Mouse (Mus musculus) neural tube, embryonic 13.5 days (tissue): ENCODE measurements around the gene Prss38. TPM values are rescaled to one million over a fixed set of nuclear protein-coding genes. Genes with fewer than 3 reads are reported as not detected.
"Not testable (repeated sequence)": the region's sequence is repeated elsewhere in the genome, so short reads cannot be mapped to it uniquely, and the experiment has no call there.

Source experiments
- ATAC-seq: fragments of 200-750 bp; cut with Nextera tagmentation; 2 replicates; pipeline ENCODE4 v1.8.0; 2017; ENCODE audit warnings: low read depth, mild to moderate bottlenecking, moderate TSS enrichment, moderate library complexity
- H3K27ac ChIP-seq: fragments of 300-500 bp; sonication (generic); replicated peaks from 2 replicates; pipeline ENCODE4 v1.5.1; 2015; ENCODE audit warnings: moderate library complexity, mild to moderate bottlenecking, inconsistent platforms
- H3K27me3 ChIP-seq: fragments of 300-500 bp; sonication (generic); 2 replicates; pipeline ENCODE4 v1.6.1; 2015; ENCODE audit warnings: mild to moderate bottlenecking, inconsistent platforms
- H3K36me3 ChIP-seq: fragments of 300-500 bp; sonication (generic); 2 replicates; pipeline ENCODE4 v1.6.1; 2015; ENCODE audit warnings: mild to moderate bottlenecking, inconsistent platforms
- H3K4me1 ChIP-seq: fragments of 300-500 bp; sonication (generic); replicated peaks from 2 replicates; pipeline ENCODE4 v1.6.1; 2015; ENCODE audit warnings: inconsistent platforms
- H3K4me2 ChIP-seq: fragments of 300-500 bp; sonication (generic); 2 replicates; pipeline ENCODE4 v1.6.1; 2015; ENCODE audit warnings: inconsistent platforms, mild to moderate bottlenecking, moderate library complexity
- H3K4me3 ChIP-seq: fragments of 300-500 bp; sonication (generic); 2 replicates; pipeline ENCODE4 v1.5.1; 2015; ENCODE audit warnings: mild to moderate bottlenecking, inconsistent platforms
- H3K9ac ChIP-seq: fragments of 300-500 bp; sonication (generic); 2 replicates; pipeline ENCODE4 v1.6.1; 2015; ENCODE audit warnings: moderate library complexity, mild to moderate bottlenecking, inconsistent platforms
- H3K9me3 ChIP-seq: fragments of 300-500 bp; sonication (generic); 2 replicates; pipeline ENCODE4 v1.6.1; 2016; ENCODE audit warnings: inconsistent platforms
- WGBS: fragments of 180-500 bp; shearing (Covaris S2); methylation state at CpG from one replicate; pipeline ENCODE4 v1.1.7; 2015; 5-methylcytosine and 5-hydroxymethylcytosine counted together
- polyA plus RNA-seq: library from polyadenylated mRNA; unstranded; fragments of >200 nt; fragmentation: Nextera tagmentation; extraction: Ambion mirVana; gene quantifications from 2 replicates; pipeline ENCODE4 v1.2.1, GENCODE M21; 2015

Prss38 gene
- polyA plus RNA-seq, 1 experiment from 2014 or later, result not detected

- Histone ChIP-seq H3K4me2 (no peak overlapping the region), H3K9me3 (no peaks in the 10 kb centered on the region), H3K9ac (no peak overlapping the region), H3K4me3 (no peak overlapping the region), H3K36me3 (no peaks in the 10 kb centered on the region), H3K27ac (peak overlapping the region; percentile 18; the same call in 1 of the 2 replicates), H3K4me1 (peaks cover 13% of the 10 kb centered on the region; the same call in 1 of the 2 replicates), H3K27me3 (no peaks in the 10 kb centered on the region)
- WGBS, result 91% methylated on average over 5 of the region's 5 CpGs
- ATAC-seq, result no peak
Measured at GRCm38 (mm10) chr11:59394451-59394850, 19.0 kb upstream of the Prss38 start.

- no peak overlapping the region for H3K27ac ChIP-seq
- 35% methylated on average over 9 of the region's 9 CpGs for WGBS
- peak; percentile 40; the same call in 1 of the 2 replicates for ATAC-seq
Measured at GRCm38 (mm10) chr11:59393591-59393990, 18.1 kb upstream of the Prss38 start.

GRCm38 (mm10) chr11:59392300-59392699 lies 16.8 kb upstream of the Prss38 start:
- peaks cover 11% of the 10 kb centered on the region; the same call in 1 of the 2 replicates for H3K4me1 ChIP-seq
- no peak for ATAC-seq
- H3K9ac ChIP-seq, result no peak overlapping the region
- H3K27me3 ChIP-seq, result no peaks in the 10 kb centered on the region
- no peak overlapping the region for H3K4me3 ChIP-seq
- H3K4me2 ChIP-seq, result no peak overlapping the region
- H3K27ac ChIP-seq, result no peak overlapping the region
- no peaks in the 10 kb centered on the region for H3K36me3 ChIP-seq
- whole genome bisulfite sequencing, result 63% methylated on average over 6 of the region's 6 CpGs
- no peaks in the 10 kb centered on the region for H3K9me3 ChIP-seq

More at GRCm38 (mm10) chr11:59393591-59393990, 18.1 kb upstream of the Prss38 start:
- H3K4me1 ChIP-seq, result peaks cover 11% of the 10 kb centered on the region; the same call in 1 of the 2 replicates
- H3K9me3 ChIP-seq, result no peaks in the 10 kb centered on the region
- no peak overlapping the region for H3K4me3 ChIP-seq
- H3K9ac ChIP-seq, result no peak overlapping the region
- no peaks in the 10 kb centered on the region for H3K27me3 ChIP-seq
- no peak overlapping the region for H3K4me2 ChIP-seq
- no peaks in the 10 kb centered on the region for H3K36me3 ChIP-seq

- ATAC-seq, result no peak
- Histone ChIP-seq H3K4me1 (peaks cover 11% of the 10 kb centered on the region; the same call in 1 of the 2 replicates), H3K27ac (no peak overlapping the region), H3K36me3 (no peaks in the 10 kb centered on the region), H3K27me3 (no peaks in the 10 kb centered on the region), H3K9ac (no peak overlapping the region), H3K4me2 (no peak overlapping the region), H3K4me3 (no peak overlapping the region), H3K9me3 (no peaks in the 10 kb centered on the region)
- 50% methylated on average over 9 of the region's 9 CpGs for WGBS
Measured at GRCm38 (mm10) chr11:59390470-59390869, 15.0 kb upstream of the Prss38 start.

GRCm38 (mm10) chr11:59389617-59390016 lies 14.2 kb upstream of the Prss38 start:
- no peaks in the 10 kb centered on the region for H3K27me3 ChIP-seq
- no peak for ATAC-seq
- no peak overlapping the region for H3K4me3 ChIP-seq
- no peaks in the 10 kb centered on the region for H3K9me3 ChIP-seq
- no peaks in the 10 kb centered on the region for H3K36me3 ChIP-seq
- H3K4me2 ChIP-seq, result no peak overlapping the region
- 65% methylated on average over 4 of the region's 4 CpGs for WGBS
- no peak overlapping the region for H3K27ac ChIP-seq
- H3K9ac ChIP-seq, result no peak overlapping the region
- peaks cover 18% of the 10 kb centered on the region for H3K4me1 ChIP-seq

GRCm38 (mm10) chr11:59388806-59389205 lies 13.3 kb upstream of the Prss38 start:
- Histone ChIP-seq H3K9ac (no peak overlapping the region), H3K4me3 (no peak overlapping the region), H3K27ac (no peak overlapping the region), H3K27me3 (no peaks in the 10 kb centered on the region), H3K36me3 (no peaks in the 10 kb centered on the region), H3K4me1 (peaks cover 17% of the 10 kb centered on the region), H3K9me3 (no peaks in the 10 kb centered on the region), H3K4me2 (no peak overlapping the region)
- ATAC-seq, result no peak
- WGBS, result 78% methylated on average over 4 of the region's 4 CpGs

GRCm38 (mm10) chr11:59387471-59387870 lies 12.0 kb upstream of the Prss38 start:
- ATAC-seq, result no peak
- H3K4me1 ChIP-seq, result peaks cover 11% of the 10 kb centered on the region
- H3K4me3 ChIP-seq, result no peak overlapping the region
- H3K9me3 ChIP-seq, result no peaks in the 10 kb centered on the region
- H3K27me3 ChIP-seq, result 0 out of 2 replicates have a peak, but pooled peaks cover 3% of the 10 kb centered on the region
- no peaks in the 10 kb centered on the region for H3K36me3 ChIP-seq
- no peak overlapping the region for H3K27ac ChIP-seq
- 70% methylated on average over 4 of the region's 4 CpGs for WGBS
- no peak overlapping the region for H3K9ac ChIP-seq
- no peak overlapping the region for H3K4me2 ChIP-seq

GRCm38 (mm10) chr11:59385123-59385522 lies 9.7 kb upstream of the Prss38 start:
- no peak overlapping the region for H3K9ac ChIP-seq
- no peaks in the 10 kb centered on the region for H3K36me3 ChIP-seq
- H3K27ac ChIP-seq, result no peak overlapping the region
- 10% methylated on average over 8 of the region's 8 CpGs for WGBS
- H3K4me3 ChIP-seq, result no peak overlapping the region
- peaks cover 11% of the 10 kb centered on the region for H3K4me1 ChIP-seq
- H3K27me3 ChIP-seq, result 0 out of 2 replicates have a peak, but pooled peaks cover 3% of the 10 kb centered on the region
- no peak for ATAC-seq
- H3K9me3 ChIP-seq, result no peaks in the 10 kb centered on the region
- H3K4me2 ChIP-seq, result no peak overlapping the region

- no peak overlapping the region for H3K4me2 ChIP-seq
- H3K4me3 ChIP-seq, result no peak overlapping the region
- no peaks in the 10 kb centered on the region for H3K36me3 ChIP-seq
- H3K9me3 ChIP-seq, result no peaks in the 10 kb centered on the region
- 47% methylated on average over 7 of the region's 7 CpGs for WGBS
- H3K9ac ChIP-seq, result no peak overlapping the region
- H3K27me3 ChIP-seq, result 0 out of 2 replicates have a peak, but pooled peaks cover 3% of the 10 kb centered on the region
- no peak for ATAC-seq
- no peak overlapping the region for H3K27ac ChIP-seq
- peaks cover 11% of the 10 kb centered on the region for H3K4me1 ChIP-seq
Measured at GRCm38 (mm10) chr11:59384441-59384959, 9.0 kb upstream of the Prss38 start.

GRCm38 (mm10) chr11:59379547-59379946 lies 4.1 kb upstream of the Prss38 start:
- H3K4me2 ChIP-seq, result no peak overlapping the region
- H3K9me3 ChIP-seq, result no peaks in the 10 kb centered on the region
- H3K4me1 ChIP-seq, result peaks cover 3% of the 10 kb centered on the region
- H3K9ac ChIP-seq, result no peak overlapping the region
- H3K27me3 ChIP-seq, result 0 out of 2 replicates have a peak, but pooled peaks cover 3% of the 10 kb centered on the region
- no peak for ATAC-seq
- no peaks in the 10 kb centered on the region for H3K36me3 ChIP-seq
- H3K27ac ChIP-seq, result no peak overlapping the region
- H3K4me3 ChIP-seq, result no peak overlapping the region

GRCm38 (mm10) chr11:59377999-59378398 lies 2.5 kb upstream of the Prss38 start:
- Histone ChIP-seq H3K36me3 (no peaks in the 10 kb centered on the region), H3K4me2 (no peak overlapping the region)
- 90% methylated on average over 3 of the region's 3 CpGs for whole genome bisulfite sequencing

GRCm38 (mm10) chr11:59369848-59370247 lies 5.6 kb downstream of the Prss38 start:
- ATAC-seq, result no peak
- Histone ChIP-seq H3K9ac (no peak overlapping the region), H3K36me3 (no peaks in the 10 kb centered on the region), H3K4me2 (no peak overlapping the region), H3K27ac (no peak overlapping the region), H3K9me3 (no peaks in the 10 kb centered on the region), H3K4me1 (peaks cover 19% of the 10 kb centered on the region), H3K27me3 (no peaks in the 10 kb centered on the region), H3K4me3 (no peak overlapping the region)
- WGBS, result 84% methylated on average over 11 of the region's 11 CpGs

More at GRCm38 (mm10) chr11:59377999-59378398, 2.5 kb upstream of the Prss38 start:
- Histone ChIP-seq H3K27ac (no peak overlapping the region), H3K27me3 (0 out of 2 replicates have a peak, but pooled peaks cover 2% of the 10 kb centered on the region), H3K4me3 (no peak overlapping the region), H3K9ac (no peak overlapping the region), H3K9me3 (no peaks in the 10 kb centered on the region), H3K4me1 (no peaks in the 10 kb centered on the region)
- ATAC-seq, result no peak

- H3K9me3 ChIP-seq, H3K36me3 ChIP-seq, H3K4me3 ChIP-seq, H3K27me3 ChIP-seq, H3K9ac ChIP-seq, ATAC-seq, H3K27ac ChIP-seq, H3K4me2 ChIP-seq: not testable (repeated sequence)
- H3K4me1 ChIP-seq, result peaks cover 26% of the 10 kb centered on the region
- WGBS, result 88% methylated on average over 4 of the region's 4 CpGs
Measured at GRCm38 (mm10) chr11:59367955-59368354, 7.5 kb downstream of the Prss38 start.
